Mouse (Mus musculus) small intestine, adult 2 months (tissue): ENCODE results near the gene Aldh16a1. TPM values are rescaled to one million over a fixed set of nuclear protein-coding genes. Genes with fewer than 3 reads are reported as not detected.
"Not testable (repeated sequence)": the region's sequence is repeated elsewhere in the genome, so short reads cannot be mapped to it uniquely, and the experiment has no call there.

Experiments used
- H3K27ac ChIP-seq: fragments of 200-500 bp; 2 replicates; pipeline ENCODE4 v1.5.1; 2012; ENCODE audit warnings: low read depth, low read length, control low read depth, inconsistent platforms; ENCODE audit not compliant: insufficient read depth
- H3K27me3 ChIP-seq: fragments of 200-500 bp; 2 replicates; pipeline ENCODE4 v1.6.1; 2012; ENCODE audit warnings: mild to moderate bottlenecking, moderate library complexity, low read length, inconsistent platforms; ENCODE audit not compliant: control insufficient read depth, insufficient read depth
- H3K36me3 ChIP-seq: fragments of 200-500 bp; 2 replicates; pipeline ENCODE4 v1.6.1; 2012; ENCODE audit warnings: mild to moderate bottlenecking, low read length, control low read depth, inconsistent platforms; ENCODE audit not compliant: control insufficient read depth, insufficient read depth
- H3K4me1 ChIP-seq: fragments of 200-500 bp; 2 replicates; pipeline ENCODE4 v1.6.1; 2012; ENCODE audit warnings: low read length, inconsistent platforms, mixed read lengths; ENCODE audit not compliant: control insufficient read depth, insufficient read depth, insufficient read length
- H3K4me3 ChIP-seq: fragments of 200-500 bp; 2 replicates; pipeline ENCODE4 v1.5.1; 2012; ENCODE audit warnings: low read depth, mild to moderate bottlenecking, control low read depth, inconsistent platforms, low read length, moderate library complexity
- CTCF ChIP-seq: fragments of 200-500 bp; IDR thresholded peaks from 2 replicates; pipeline ENCODE4 v1.5.1; 2012; ENCODE audit warnings: low read depth, mild to moderate bottlenecking, control low read depth, inconsistent platforms, low read length, moderate library complexity, mixed read lengths; ENCODE audit not compliant: insufficient replicate concordance, insufficient read length; ENCODE audit errors: extremely low read depth
- POLR2A ChIP-seq: fragments of 200-500 bp; IDR thresholded peaks from 2 replicates; pipeline ENCODE4 v1.6.1; 2012; ENCODE audit warnings: low read depth, mild to moderate bottlenecking, control low read depth, inconsistent platforms, low read length, moderate library complexity
- WGBS: fragments of 180-500 bp; shearing (Covaris S2); methylation state at CpG from one replicate; pipeline ENCODE4 v1.1.7; 2018; 5-methylcytosine and 5-hydroxymethylcytosine counted together
- polyA plus RNA-seq: library from polyadenylated mRNA; depleted of rRNA; stranded (reverse); fragments of >200 nt; gene quantifications from 2 replicates; pipeline ENCODE4 v1.2.3, GENCODE M21; 2012

Gene Aldh16a1
- polyA plus RNA-seq, 1 experiment = 253 TPM

DNA sequence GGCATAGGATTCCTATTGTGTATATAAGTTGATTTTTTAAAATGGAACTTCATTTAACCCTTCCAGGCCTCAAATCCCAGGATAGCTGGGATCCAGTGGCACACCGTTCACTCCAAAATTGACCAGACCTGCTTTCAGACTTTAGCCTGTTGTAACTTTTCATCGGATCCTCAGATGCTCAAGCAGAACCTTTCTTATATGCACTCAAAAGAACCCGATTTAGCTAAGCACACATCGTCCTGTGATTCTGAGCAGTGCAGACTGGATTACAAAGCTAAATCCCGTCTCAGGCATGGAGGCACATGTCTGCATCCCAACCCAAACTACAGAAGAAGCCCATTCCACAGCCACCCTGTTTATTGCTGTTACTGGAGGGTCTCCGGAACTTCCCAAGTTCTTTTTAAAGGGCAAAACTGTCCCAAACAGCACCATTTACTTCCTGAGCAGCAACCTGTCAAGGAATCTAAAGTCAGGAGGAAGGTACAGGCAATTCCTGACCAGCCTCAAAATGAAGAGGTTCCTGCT, 26.6 kb downstream of the Aldh16a1 start:
- peaks cover 27% of the 10 kb centered on the region for H3K36me3 ChIP-seq
- no peak for TF ChIP-seq CTCF
- peak overlapping the region; percentile 80 for H3K4me3 ChIP-seq
- H3K27me3 ChIP-seq = no peaks in the 10 kb centered on the region
- H3K27ac ChIP-seq = peak overlapping the region; percentile 67
- WGBS = under 1% methylated on average over 6 of the region's 6 CpGs
- H3K4me1 ChIP-seq = peaks cover 7% of the 10 kb centered on the region; the same call in 1 of the 2 replicates

DNA sequence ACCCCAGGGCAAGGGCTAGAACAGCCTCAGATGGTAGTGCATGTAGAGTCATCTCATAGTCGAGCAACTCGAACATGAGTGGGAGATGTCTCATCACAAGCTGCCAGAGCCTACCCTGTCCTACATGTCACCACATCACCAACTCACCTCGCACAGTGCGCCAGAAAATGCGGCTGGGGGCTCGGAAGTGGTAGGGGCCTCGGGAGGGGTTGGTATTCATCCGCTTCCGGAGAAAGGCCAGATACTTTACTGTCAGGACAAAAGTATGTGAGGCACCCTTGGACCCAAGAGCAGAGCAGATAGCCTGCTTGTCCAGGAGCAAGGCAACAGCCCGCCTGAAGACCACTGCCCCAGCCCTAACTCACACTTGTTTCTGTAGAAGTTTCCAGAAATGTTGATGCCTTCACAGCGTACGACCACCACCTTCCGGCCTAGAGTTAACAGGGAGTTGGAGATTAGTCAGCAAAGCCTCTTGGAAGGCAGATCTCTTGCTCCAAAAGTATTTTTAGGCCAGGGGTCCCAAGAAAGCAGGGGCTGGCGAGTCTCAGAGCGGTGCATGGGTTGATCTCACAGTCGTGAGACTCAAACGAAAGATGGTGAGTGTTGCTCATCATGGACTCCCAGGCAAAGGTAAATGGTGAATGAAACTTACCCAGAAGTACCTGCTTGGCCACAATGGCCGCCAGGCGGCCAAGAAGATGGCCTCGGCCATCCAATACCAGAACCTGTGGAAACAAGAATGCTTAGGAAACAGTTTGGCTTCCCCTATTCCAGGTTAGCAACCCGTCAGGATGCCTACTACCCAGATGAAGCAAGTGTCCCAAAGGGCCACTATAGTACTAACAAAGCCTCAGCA, 27.3 kb downstream of the Aldh16a1 start:
- peaks cover 33% of the 10 kb centered on the region for H3K36me3 ChIP-seq
- WGBS = 16% methylated on average over 21 of the region's 21 CpGs
- H3K27ac ChIP-seq = peak overlapping the region; percentile 67; the same call in 1 of the 2 replicates
- peak; percentile 37; the same call in 1 of the 2 replicates for TF ChIP-seq CTCF
- no peak for TF ChIP-seq POLR2A
- peaks cover 12% of the 10 kb centered on the region; the same call in 1 of the 2 replicates for H3K4me1 ChIP-seq
- H3K4me3 ChIP-seq = peak overlapping the region; percentile 80
- H3K27me3 ChIP-seq = no peaks in the 10 kb centered on the region

DNA sequence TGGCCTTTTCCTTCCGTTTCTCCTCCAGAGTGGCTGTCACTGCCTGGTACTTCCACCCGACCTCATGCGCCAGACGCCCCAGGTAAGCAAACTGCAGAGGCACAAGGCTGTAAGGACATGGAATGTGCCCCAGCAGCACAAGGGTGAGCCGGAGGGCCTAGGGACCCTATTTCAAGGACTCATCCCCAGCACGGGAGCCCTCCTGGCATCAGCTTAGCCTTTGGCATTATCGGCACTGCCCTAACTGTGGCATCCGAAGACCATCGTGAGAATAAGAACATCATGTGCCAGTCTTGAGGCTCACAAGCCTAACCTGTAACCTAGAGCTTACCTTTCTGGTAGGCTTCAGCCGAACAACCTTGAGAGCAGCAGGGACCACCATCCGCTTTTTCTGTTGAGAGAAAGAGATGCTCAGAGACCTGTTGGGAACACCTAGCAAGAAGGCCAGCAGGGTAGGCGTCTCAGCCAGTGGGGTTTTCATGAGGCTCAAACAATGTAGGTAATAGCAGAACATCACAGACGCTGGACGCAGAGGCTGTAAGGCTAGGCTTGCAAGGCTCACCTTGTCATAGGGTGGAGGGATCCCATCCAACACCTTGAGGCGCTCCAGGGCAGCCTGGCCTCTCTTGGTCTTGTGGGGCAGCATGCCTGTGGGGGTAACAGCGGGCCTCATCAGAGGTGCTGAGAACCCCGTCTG, 28.1 kb downstream of the Aldh16a1 start:
- no peaks in the 10 kb centered on the region for H3K27me3 ChIP-seq
- peaks cover 40% of the 10 kb centered on the region for H3K36me3 ChIP-seq
- TF ChIP-seq POLR2A = no peak
- TF ChIP-seq CTCF = no peak
- peak overlapping the region; percentile 9; the same call in 1 of the 2 replicates for H3K27ac ChIP-seq
- 58% methylated on average over 17 of the region's 17 CpGs for WGBS
- peak overlapping the region; percentile 80 for H3K4me3 ChIP-seq
- peaks cover 18% of the 10 kb centered on the region; the same call in 1 of the 2 replicates for H3K4me1 ChIP-seq

DNA sequence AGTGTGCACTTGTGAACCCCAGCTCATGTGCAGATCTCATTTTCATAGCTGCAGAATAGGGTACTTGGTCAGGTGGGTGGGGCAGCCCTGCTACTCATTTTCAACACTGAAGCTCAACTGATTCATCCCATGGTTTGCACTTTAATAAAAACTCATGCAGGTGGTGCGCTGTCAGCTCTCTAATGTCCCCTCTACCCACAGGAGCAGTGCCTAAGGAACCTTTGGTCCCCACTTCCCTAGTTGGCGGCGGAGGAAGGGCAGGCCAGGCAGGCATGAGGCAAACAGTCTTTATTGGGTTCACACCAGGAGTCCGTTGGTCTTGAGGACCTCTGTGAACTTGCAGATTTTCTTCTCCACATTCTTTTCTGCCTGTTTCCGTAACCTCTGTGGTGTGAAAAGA, 28.7 kb downstream of the Aldh16a1 start:
- not testable (repeated sequence) for H3K27me3 ChIP-seq, H3K27ac ChIP-seq, H3K4me3 ChIP-seq
- H3K4me1 ChIP-seq = peaks cover 18% of the 10 kb centered on the region; the same call in 1 of the 2 replicates
- 52% methylated on average over 5 of the region's 5 CpGs for WGBS
- H3K36me3 ChIP-seq = peaks cover 47% of the 10 kb centered on the region

DNA sequence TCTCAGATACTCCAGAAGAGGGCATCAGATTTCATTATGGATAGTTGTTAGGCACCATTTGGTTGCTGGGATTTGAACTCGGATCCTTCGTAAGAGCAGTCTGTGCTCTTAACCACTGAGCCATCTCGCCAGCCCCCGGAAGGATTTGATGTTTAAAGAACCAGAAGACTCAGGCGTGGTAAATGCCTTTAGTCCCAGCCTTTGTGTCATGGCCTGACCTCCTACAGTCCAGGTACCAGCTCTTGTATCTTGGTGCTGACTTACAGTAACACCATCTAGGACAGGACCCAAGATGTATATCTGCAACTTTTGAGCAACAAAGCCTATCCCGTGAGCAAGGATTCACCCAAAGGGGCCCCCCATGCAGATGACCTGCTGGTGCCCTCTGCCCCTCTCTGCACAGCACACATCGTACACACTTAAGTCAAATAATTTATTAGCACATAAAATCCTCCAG, 29.2 kb downstream of the Aldh16a1 start:
- WGBS = 34% methylated on average over 7 of the region's 7 CpGs
- peaks cover 49% of the 10 kb centered on the region for H3K36me3 ChIP-seq
- H3K27ac ChIP-seq = no peak overlapping the region
- TF ChIP-seq POLR2A (no peak), CTCF (no peak)
- no peak overlapping the region for H3K4me3 ChIP-seq
- H3K4me1 ChIP-seq = peaks cover 18% of the 10 kb centered on the region; the same call in 1 of the 2 replicates
- no peaks in the 10 kb centered on the region for H3K27me3 ChIP-seq

DNA sequence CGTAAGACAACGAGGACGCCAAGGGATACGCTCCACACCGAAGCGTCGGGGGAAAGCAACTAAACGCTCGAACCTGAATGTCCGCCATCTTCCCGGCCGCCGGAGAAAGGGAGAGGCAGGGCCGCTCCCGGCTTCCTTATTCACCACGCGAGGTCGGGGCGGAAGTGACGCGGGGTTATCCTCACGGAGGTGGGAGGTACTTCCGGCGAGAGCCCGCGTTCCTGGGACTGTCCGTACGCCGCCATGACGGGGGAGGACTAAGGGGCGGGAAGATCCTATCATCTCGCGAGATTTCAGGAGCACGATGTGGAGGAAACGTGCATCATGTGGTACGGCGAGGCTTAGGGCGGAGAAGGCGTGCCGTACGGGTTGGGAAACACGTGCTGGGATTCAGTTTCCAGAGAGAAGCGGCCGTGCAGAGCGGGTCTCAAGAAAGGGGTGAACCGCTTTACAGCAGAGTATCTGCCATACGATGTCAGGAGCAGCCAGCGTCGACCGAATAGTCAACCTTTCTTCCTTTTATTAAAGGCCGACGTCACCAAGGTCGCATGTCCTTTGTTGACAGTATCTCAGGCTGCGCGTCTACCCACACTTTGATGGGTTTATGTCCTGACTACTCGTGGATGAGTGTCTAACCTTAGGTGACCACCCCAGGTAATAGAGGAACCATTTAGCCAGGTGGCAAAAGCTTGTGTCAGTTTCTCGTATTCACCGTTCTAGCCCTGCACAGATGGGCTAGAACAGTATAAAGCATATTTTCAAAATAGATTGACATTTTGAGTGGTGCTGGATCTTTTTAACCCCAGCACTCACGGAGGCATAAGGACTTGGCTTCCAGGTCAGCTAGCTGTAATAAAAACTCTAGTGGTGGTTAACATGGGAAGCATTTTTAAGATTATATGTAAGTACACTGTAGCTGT, 29.9 kb downstream of the Aldh16a1 start, which contains the start of gene Rps11:
Rps11 (minus strand) TSS at position 216 of the 920 bp plus-strand sequence.
- Histone ChIP-seq H3K4me1 (peaks cover 20% of the 10 kb centered on the region; the same call in 1 of the 2 replicates), H3K27ac (peak within 1 kb of the TSS; percentile 75), H3K36me3 (peaks cover 49% of the 10 kb centered on the region), H3K4me3 (peak within 1 kb of the TSS; percentile 69), H3K27me3 (no peaks in the 10 kb centered on the region)
- TF ChIP-seq CTCF = no peak
- TF ChIP-seq POLR2A = peak; percentile 51; the same call in 1 of the 2 replicates
- under 1% methylated on average over 59 of the region's 59 CpGs for WGBS

DNA sequence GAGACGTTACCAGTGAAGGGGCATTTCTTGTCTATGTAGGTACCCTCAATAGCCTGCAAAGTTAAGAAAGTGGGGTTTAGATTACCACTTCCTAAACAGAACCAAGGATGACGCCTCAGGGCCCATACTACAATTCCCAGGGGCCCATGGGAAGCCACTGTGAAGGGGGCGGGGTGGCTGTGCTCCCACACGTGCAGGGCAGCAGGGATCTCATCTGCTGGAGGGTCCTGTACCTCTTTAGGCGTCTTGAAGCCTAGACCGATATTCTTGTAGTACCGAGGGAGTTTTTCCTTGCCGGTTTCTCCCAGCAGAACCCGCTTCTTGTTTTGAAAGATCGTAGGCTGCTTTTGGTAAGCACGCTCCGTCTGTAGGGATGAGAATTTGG, 31.2 kb downstream of the Aldh16a1 start:
- Histone ChIP-seq H3K27ac (peak overlapping the region; percentile 75; the same call in 1 of the 2 replicates), H3K36me3 (peaks cover 49% of the 10 kb centered on the region), H3K27me3 (no peaks in the 10 kb centered on the region), H3K4me3 (peak overlapping the region; percentile 69), H3K4me1 (peaks cover 22% of the 10 kb centered on the region; the same call in 1 of the 2 replicates)
- WGBS = 6% methylated on average over 12 of the region's 12 CpGs
- no peak for TF ChIP-seq CTCF
- TF ChIP-seq POLR2A = no peak
